Mouse (Mus musculus) cerebellum, adult 2 months (tissue): ENCODE data around the gene Spg21.
A peak's percentile ranks its signal among the peaks of the same experiment; 100 is the strongest.

Experiments used
- CTCF ChIP-seq: fragments of 200-500 bp; IDR thresholded peaks from 2 replicates; pipeline ENCODE4 v1.5.1; 2011; ENCODE audit warnings: low read depth, mild to moderate bottlenecking, control low read depth, low read length, moderate library complexity, borderline replicate concordance; ENCODE audit not compliant: insufficient read depth
- POLR2A ChIP-seq: fragments of 200-500 bp; IDR thresholded peaks from 2 replicates; pipeline ENCODE4 v1.6.1; 2011; ENCODE audit warnings: low read length, control low read depth, borderline replicate concordance; ENCODE audit not compliant: insufficient read depth

- TF ChIP-seq POLR2A, result no peak
- TF ChIP-seq CTCF, result peak; percentile 97
Measured at GRCm38 (mm10) chr9:65523611-65524364, 63.0 kb downstream of the Spg21 start.
